Mouse (Mus musculus) hindbrain, embryonic 13.5 days (tissue): ENCODE results near the gene Tmem136. TPM values are rescaled to one million over a fixed set of nuclear protein-coding genes. Genes with fewer than 3 reads are reported as not detected.

ENCODE experiments used
- ATAC-seq: fragments of 200-750 bp; cut with Nextera tagmentation; 2 replicates; pipeline ENCODE4 v1.8.0; 2017; ENCODE audit warnings: moderate TSS enrichment; ENCODE audit not compliant: low FRiP score
- H3K27ac ChIP-seq: fragments of 300-500 bp; sonication (generic); 2 replicates; pipeline ENCODE4 v1.5.1; 2015; ENCODE audit warnings: inconsistent platforms, mild to moderate bottlenecking, moderate library complexity
- H3K27me3 ChIP-seq: fragments of 300-500 bp; sonication (generic); 2 replicates; pipeline ENCODE4 v1.6.1; 2015; ENCODE audit warnings: mild to moderate bottlenecking, inconsistent platforms
- H3K36me3 ChIP-seq: fragments of 300-500 bp; sonication (generic); 2 replicates; pipeline ENCODE4 v1.6.1; 2015; ENCODE audit warnings: mild to moderate bottlenecking, inconsistent platforms
- H3K4me1 ChIP-seq: fragments of 300-500 bp; sonication (generic); replicated peaks from 2 replicates; pipeline ENCODE4 v1.6.1; 2015; ENCODE audit warnings: inconsistent platforms
- H3K4me2 ChIP-seq: fragments of 300-500 bp; sonication (generic); 2 replicates; pipeline ENCODE4 v1.6.1; 2015; ENCODE audit warnings: inconsistent platforms, mild to moderate bottlenecking, moderate library complexity
- H3K4me3 ChIP-seq: fragments of 300-500 bp; sonication (generic); 2 replicates; pipeline ENCODE4 v1.5.1; 2015; ENCODE audit warnings: mild to moderate bottlenecking, inconsistent platforms
- H3K9ac ChIP-seq: fragments of 300-500 bp; sonication (generic); 2 replicates; pipeline ENCODE4 v1.6.1; 2015; ENCODE audit warnings: mild to moderate bottlenecking, inconsistent platforms
- H3K9me3 ChIP-seq: fragments of 300-500 bp; sonication (generic); 2 replicates; pipeline ENCODE4 v1.6.1; 2016; ENCODE audit warnings: inconsistent platforms
- WGBS: fragments of 180-500 bp; shearing (Covaris S2); methylation state at CpG from one replicate; pipeline ENCODE4 v1.1.7; 2015; 5-methylcytosine and 5-hydroxymethylcytosine counted together
- polyA plus RNA-seq: library from polyadenylated mRNA; unstranded; fragments of >200 nt; fragmentation: Nextera tagmentation; extraction: Ambion mirVana; gene quantifications from 2 replicates; pipeline ENCODE4 v1.2.1, GENCODE M21; 2015

Gene Tmem136
- polyA plus RNA-seq, 1 experiment from 2014 or later = 11.5 TPM

- H3K27ac ChIP-seq = no peak overlapping the region
- no peak for ATAC-seq
- no peaks in the 10 kb centered on the region for H3K9me3 ChIP-seq
- no peak overlapping the region for H3K4me2 ChIP-seq
- 86% methylated on average over 4 of the region's 4 CpGs for WGBS
- no peak overlapping the region for H3K9ac ChIP-seq
- H3K4me1 ChIP-seq = peaks cover 11% of the 10 kb centered on the region
- no peaks in the 10 kb centered on the region for H3K36me3 ChIP-seq
- H3K27me3 ChIP-seq = no peaks in the 10 kb centered on the region
- no peak overlapping the region for H3K4me3 ChIP-seq
Measured at GRCm38 (mm10) chr9:43094828-43095227, 21.5 kb downstream of the Tmem136 start.

- no peaks in the 10 kb centered on the region for H3K27me3 ChIP-seq
- no peak for ATAC-seq
- peaks cover 15% of the 10 kb centered on the region for H3K4me1 ChIP-seq
- H3K36me3 ChIP-seq = no peaks in the 10 kb centered on the region
- 79% methylated on average over 3 of the region's 3 CpGs for whole genome bisulfite sequencing
- H3K27ac ChIP-seq = no peak overlapping the region
- H3K9me3 ChIP-seq = no peaks in the 10 kb centered on the region
- H3K4me3 ChIP-seq = no peak overlapping the region
- H3K9ac ChIP-seq = no peak overlapping the region
- H3K4me2 ChIP-seq = no peak overlapping the region
Measured at GRCm38 (mm10) chr9:43093803-43094202, 22.6 kb downstream of the Tmem136 start.

GRCm38 (mm10) chr9:43085686-43086285 lies 30.6 kb downstream of the Tmem136 start:
- Histone ChIP-seq H3K4me1 (peaks cover 7% of the 10 kb centered on the region; the same call in 1 of the 2 replicates), H3K4me3 (no peak overlapping the region), H3K9me3 (no peaks in the 10 kb centered on the region), H3K27me3 (no peaks in the 10 kb centered on the region), H3K4me2 (no peak overlapping the region), H3K27ac (no peak overlapping the region), H3K9ac (no peak overlapping the region), H3K36me3 (no peaks in the 10 kb centered on the region)
- no peak for ATAC-seq
- WGBS = 93% methylated on average over 1 of the region's 1 CpGs

- Histone ChIP-seq H3K9ac (no peak overlapping the region), H3K27ac (no peak overlapping the region), H3K4me3 (no peak overlapping the region), H3K9me3 (no peaks in the 10 kb centered on the region), H3K4me1 (peaks cover 5% of the 10 kb centered on the region; the same call in 1 of the 2 replicates), H3K36me3 (no peaks in the 10 kb centered on the region), H3K27me3 (no peaks in the 10 kb centered on the region), H3K4me2 (no peak overlapping the region)
- WGBS = 86% methylated on average over 7 of the region's 7 CpGs
- no peak for ATAC-seq
Measured at GRCm38 (mm10) chr9:43084496-43085362, 31.6 kb downstream of the Tmem136 start.

- no peak for ATAC-seq
- Histone ChIP-seq H3K4me3 (no peak overlapping the region), H3K36me3 (no peaks in the 10 kb centered on the region), H3K27me3 (no peaks in the 10 kb centered on the region), H3K9ac (no peak overlapping the region), H3K4me2 (no peak overlapping the region), H3K4me1 (peaks cover 3% of the 10 kb centered on the region; the same call in 1 of the 2 replicates), H3K27ac (no peak overlapping the region), H3K9me3 (no peaks in the 10 kb centered on the region)
- WGBS = 25% methylated on average over 7 of the region's 7 CpGs
Measured at GRCm38 (mm10) chr9:43083441-43084055, 32.8 kb downstream of the Tmem136 start.

- no peaks in the 10 kb centered on the region; the same call in 1 of the 2 replicates for H3K4me1 ChIP-seq
- no peaks in the 10 kb centered on the region for H3K27me3 ChIP-seq
- H3K4me2 ChIP-seq = no peak overlapping the region
- no peak overlapping the region for H3K9ac ChIP-seq
- no peak for ATAC-seq
- H3K27ac ChIP-seq = no peak overlapping the region
- WGBS = 95% methylated on average over 3 of the region's 3 CpGs
- no peaks in the 10 kb centered on the region for H3K36me3 ChIP-seq
- H3K9me3 ChIP-seq = no peaks in the 10 kb centered on the region
- no peak overlapping the region for H3K4me3 ChIP-seq
Measured at GRCm38 (mm10) chr9:43078711-43079110, 37.7 kb downstream of the Tmem136 start.

- 72% methylated on average over 7 of the region's 7 CpGs for WGBS
- ATAC-seq = no peak
- H3K9ac ChIP-seq = no peak overlapping the region
- no peak overlapping the region for H3K27ac ChIP-seq
- H3K4me1 ChIP-seq = peaks cover 11% of the 10 kb centered on the region
- no peaks in the 10 kb centered on the region for H3K36me3 ChIP-seq
- no peak overlapping the region for H3K4me3 ChIP-seq
- no peaks in the 10 kb centered on the region for H3K9me3 ChIP-seq
- no peak overlapping the region for H3K4me2 ChIP-seq
- no peaks in the 10 kb centered on the region for H3K27me3 ChIP-seq
Measured at GRCm38 (mm10) chr9:43076163-43076562, 40.2 kb downstream of the Tmem136 start.

- ATAC-seq = no peak
- H3K36me3 ChIP-seq = no peaks in the 10 kb centered on the region
- 89% methylated on average over 1 of the region's 1 CpGs for WGBS
- H3K27ac ChIP-seq = no peak overlapping the region
- no peak overlapping the region for H3K4me3 ChIP-seq
- no peak overlapping the region for H3K4me2 ChIP-seq
- H3K9ac ChIP-seq = no peak overlapping the region
- no peaks in the 10 kb centered on the region for H3K27me3 ChIP-seq
- H3K9me3 ChIP-seq = no peaks in the 10 kb centered on the region
- peaks cover 11% of the 10 kb centered on the region for H3K4me1 ChIP-seq
Measured at GRCm38 (mm10) chr9:43074611-43075010, 41.8 kb downstream of the Tmem136 start.

GRCm38 (mm10) chr9:43071741-43072140 lies 44.6 kb downstream of the Tmem136 start:
- Histone ChIP-seq H3K36me3 (no peaks in the 10 kb centered on the region), H3K9me3 (no peaks in the 10 kb centered on the region), H3K27ac (peak overlapping the region; percentile 91), H3K4me1 (peaks cover 35% of the 10 kb centered on the region), H3K4me3 (peak overlapping the region; percentile 51; the same call in 1 of the 2 replicates), H3K27me3 (no peaks in the 10 kb centered on the region), H3K9ac (peak overlapping the region; percentile 53; the same call in 1 of the 2 replicates), H3K4me2 (peak overlapping the region; percentile 64)
- WGBS = 39% methylated on average over 2 of the region's 2 CpGs
- ATAC-seq = no peak

- Histone ChIP-seq H3K9ac (peak overlapping the region; percentile 80), H3K27me3 (no peaks in the 10 kb centered on the region), H3K4me1 (peaks cover 40% of the 10 kb centered on the region), H3K9me3 (no peaks in the 10 kb centered on the region), H3K4me3 (peak overlapping the region; percentile 51), H3K36me3 (no peaks in the 10 kb centered on the region), H3K27ac (peak overlapping the region; percentile 91), H3K4me2 (peak overlapping the region; percentile 64)
- peak; percentile 93 for ATAC-seq
- 11% methylated on average over 4 of the region's 4 CpGs for WGBS
Measured at GRCm38 (mm10) chr9:43071176-43071575, 45.2 kb downstream of the Tmem136 start.

- peak overlapping the region; percentile 64 for H3K4me2 ChIP-seq
- WGBS = 10% methylated on average over 4 of the region's 4 CpGs
- ATAC-seq = peak; percentile 76
Measured at GRCm38 (mm10) chr9:43070566-43070965, 45.8 kb downstream of the Tmem136 start.

GRCm38 (mm10) chr9:43070153-43070552 lies 46.2 kb downstream of the Tmem136 start:
- peaks cover 42% of the 10 kb centered on the region for H3K4me1 ChIP-seq
- H3K4me2 ChIP-seq = peak overlapping the region; percentile 64
- H3K4me3 ChIP-seq = peak overlapping the region; percentile 51
- ATAC-seq = peak; percentile 70; the same call in 1 of the 2 replicates
- H3K27ac ChIP-seq = peak overlapping the region; percentile 91
- peak overlapping the region; percentile 80 for H3K9ac ChIP-seq
- 22% methylated on average over 2 of the region's 2 CpGs for WGBS
- H3K27me3 ChIP-seq = no peaks in the 10 kb centered on the region
- no peaks in the 10 kb centered on the region for H3K9me3 ChIP-seq
- no peaks in the 10 kb centered on the region for H3K36me3 ChIP-seq

More at GRCm38 (mm10) chr9:43070566-43070965, 45.8 kb downstream of the Tmem136 start:
- peak overlapping the region; percentile 51 for H3K4me3 ChIP-seq
- no peaks in the 10 kb centered on the region for H3K9me3 ChIP-seq
- H3K36me3 ChIP-seq = no peaks in the 10 kb centered on the region
- H3K9ac ChIP-seq = peak overlapping the region; percentile 80
- H3K27me3 ChIP-seq = no peaks in the 10 kb centered on the region
- H3K4me1 ChIP-seq = peaks cover 42% of the 10 kb centered on the region
- H3K27ac ChIP-seq = peak overlapping the region; percentile 91
